Mouse (Mus musculus) neutrophil, adult 5-6 weeks (primary cell): ENCODE measurements around the gene Snrnp200. TPM values are rescaled to one million over a fixed set of nuclear protein-coding genes. Genes with fewer than 3 reads are reported as not detected.
"Not testable (repeated sequence)": the region's sequence is repeated elsewhere in the genome, so short reads cannot be mapped to it uniquely, and the experiment has no call there.

Experiments
- ATAC-seq: fragments of 151-379, 151-347 bp; 2 replicates; pipeline ENCODE4 v1.8.0; 2017; ENCODE audit warnings: mild to moderate bottlenecking, moderate TSS enrichment; ENCODE audit not compliant: insufficient number of reproducible peaks, poor library complexity, low FRiP score, severe bottlenecking; ENCODE audit errors: extremely low read depth
- total RNA-seq: library from RNA; stranded (forward); fragments of 200-1000 nt; gene quantifications from 2 replicates; pipeline ENCODE4 v1.2.3, GENCODE M21; 2017

Snrnp200 gene
- 180 and 197 TPM in 2 replicates for total RNA-seq

DNA sequence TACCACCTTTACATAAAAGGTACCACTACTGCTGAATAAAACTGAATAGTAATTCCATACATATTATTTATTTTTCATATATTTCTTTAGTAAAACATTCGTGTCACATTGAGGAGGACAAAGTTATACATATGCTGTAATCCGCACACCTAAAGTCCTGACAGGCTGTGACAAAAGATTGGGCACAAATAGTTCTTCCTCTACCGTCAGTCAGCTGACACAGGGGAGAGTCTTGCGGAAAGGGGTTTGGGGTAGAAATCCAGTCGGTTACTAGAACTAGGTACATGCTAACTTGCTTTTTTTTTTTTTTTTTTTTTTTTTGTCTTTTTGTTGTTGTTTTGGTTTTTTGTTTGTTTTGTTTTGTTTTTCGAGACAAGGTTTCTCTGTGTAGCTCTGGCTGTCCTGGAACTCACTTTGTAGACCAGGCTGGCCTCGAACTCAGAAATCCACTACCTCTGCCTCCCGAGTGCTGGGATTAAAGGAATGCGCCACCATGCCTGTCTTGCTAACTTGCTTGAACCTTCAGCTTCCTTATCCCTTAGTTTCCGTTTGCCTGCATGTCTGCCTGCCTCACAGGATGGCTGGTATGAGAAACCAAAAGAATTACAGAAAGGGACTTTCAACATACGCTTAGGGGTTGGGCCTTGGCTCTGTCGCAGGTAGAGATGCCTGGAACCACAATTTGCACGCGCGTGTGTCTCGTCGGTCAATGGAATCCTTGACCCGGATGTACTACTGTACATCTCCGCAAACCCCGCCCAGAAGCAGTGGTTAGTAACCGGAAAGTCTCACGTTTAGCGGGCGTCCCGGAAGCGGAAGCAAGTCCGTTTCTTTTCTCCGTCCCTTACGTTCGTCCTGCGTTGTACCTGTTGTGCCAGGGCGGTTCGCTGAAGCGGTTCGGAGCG, at the start of gene Snrnp200, which contains the start of gene 1810024B03Rik:
Gene Snrnp200, plus strand, starts transcription at position 840 of the 905 bp plus-strand sequence.
Gene 1810024B03Rik, minus strand, starts transcription at position 734 of the 905 bp plus-strand sequence.
- ATAC-seq = peak; percentile 98

- no peak for ATAC-seq
Observed at GRCm38 (mm10) chr2:127165675-127166074, 42.5 kb upstream of the Snrnp200 start.

DNA sequence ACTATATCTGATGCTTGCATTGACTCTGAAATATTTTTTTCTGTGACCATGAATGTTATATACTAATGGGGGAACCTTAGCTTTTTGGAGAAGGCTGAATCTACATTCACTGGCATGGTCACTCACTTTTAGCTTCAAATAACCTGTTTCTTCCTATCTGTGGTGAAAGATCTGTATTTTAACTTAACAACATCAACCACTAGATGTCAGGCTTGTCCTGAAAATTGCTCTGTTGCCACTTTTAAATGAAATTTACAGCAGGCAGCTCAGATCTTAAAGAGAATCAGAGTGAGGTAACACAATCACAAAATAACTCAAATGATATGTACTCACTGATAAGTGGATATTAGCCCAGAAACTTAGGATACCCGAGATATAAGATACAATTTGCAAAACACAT, 41.9 kb upstream of the Snrnp200 start:
- ATAC-seq = peak; percentile 64; the same call in 1 of the 2 replicates

DNA sequence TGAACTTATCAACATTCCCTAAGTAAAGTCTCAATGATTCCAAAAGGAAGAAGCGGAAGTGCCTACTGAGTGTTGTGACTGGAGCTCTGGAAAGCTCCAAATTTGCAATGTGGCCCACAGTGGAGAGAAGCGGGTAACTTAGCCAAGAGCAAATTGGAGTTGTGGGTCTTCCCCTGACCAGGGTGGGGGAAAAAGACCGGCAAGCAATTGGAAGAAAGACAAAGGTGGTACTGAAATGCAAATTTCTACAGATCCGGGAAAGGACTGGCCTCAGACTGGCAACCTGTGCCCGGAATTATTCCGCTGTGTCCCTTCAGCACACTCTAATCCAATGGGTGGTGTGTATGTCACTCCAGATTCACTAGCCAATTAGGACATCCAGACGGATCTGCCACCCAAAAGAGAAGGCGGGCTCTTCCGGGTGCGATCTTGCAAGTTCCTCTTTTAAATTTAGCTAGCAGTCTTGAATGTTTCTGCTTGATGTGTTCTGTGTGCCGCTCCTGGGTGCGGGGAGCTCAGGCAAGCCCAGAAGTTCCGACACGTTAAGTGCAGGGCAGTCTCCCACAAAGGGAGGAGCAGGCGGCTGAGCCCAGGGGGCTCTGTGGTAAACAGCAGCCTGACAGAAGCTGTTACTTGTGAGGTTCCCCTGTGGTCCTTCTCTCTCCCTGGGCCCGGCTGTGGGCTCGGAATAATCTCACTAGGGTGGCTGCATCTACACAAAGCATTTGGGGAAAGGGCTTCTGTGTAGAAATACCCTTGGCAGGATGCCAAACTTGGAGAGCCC, 25.4 kb upstream of the Snrnp200 start:
- ATAC-seq = peak; percentile 99

DNA sequence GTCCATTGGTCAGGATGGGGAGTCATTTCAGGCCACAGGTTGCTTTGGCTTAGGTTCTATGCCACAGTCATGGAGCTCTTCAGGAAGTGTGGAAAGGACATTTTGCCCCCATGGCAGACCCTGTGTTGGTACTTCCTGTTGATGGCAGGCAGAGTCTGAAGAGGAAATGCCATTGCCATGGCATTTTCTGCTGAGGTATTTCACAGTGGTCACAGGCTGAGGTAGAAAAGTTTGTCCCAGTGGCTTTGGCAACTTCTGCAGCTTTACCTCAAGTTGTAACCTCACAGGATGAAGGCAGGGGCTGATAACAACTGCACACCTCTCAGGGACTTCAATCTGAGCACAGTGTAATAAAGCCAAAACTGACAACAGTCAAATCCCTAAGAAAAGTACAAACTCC, 18.6 kb upstream of the Snrnp200 start:
- ATAC-seq = no peak

- ATAC-seq = no peak; the same call in 1 of the 2 replicates
Observed at GRCm38 (mm10) chr2:127204932-127205331, 3.3 kb upstream of the Snrnp200 start.

DNA sequence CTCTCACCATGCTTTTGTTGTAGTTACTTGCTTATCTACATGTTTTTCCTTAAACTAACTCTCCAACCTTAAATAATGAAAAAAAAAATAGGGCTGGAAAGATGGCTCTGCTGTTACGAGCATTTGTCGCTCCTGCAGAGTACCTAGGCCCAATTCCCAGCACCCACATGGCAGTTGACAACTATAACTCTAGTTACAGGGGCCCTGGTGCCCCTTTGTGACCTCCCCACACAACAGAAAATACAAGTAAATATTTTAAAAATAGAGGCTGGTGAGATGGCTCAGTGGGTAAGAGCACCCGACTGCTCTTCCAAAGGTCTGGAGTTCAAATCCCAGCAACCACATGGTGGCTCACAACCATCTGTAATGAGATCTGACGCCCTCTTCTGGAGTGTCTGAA, 2.2 kb upstream of the Snrnp200 start:
- not testable (repeated sequence) for ATAC-seq

DNA sequence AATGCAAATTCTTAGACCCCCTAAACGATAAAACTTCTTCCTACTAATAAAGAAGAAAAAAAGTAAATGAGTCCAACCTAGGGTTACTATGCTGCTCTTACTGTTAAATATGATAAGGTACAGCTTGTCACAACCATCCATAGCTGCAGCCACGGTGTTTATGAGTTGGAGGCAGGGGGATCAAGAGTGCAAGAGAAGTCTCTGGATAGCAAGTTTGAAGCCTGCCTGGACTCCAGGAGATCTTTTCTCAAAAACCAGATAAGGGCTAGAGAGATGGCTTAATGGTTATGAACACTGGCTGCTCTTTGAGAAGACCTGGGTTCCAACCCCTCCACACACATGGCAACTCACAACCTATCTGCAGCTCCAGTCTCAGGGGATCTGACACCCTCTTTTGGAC, 1.3 kb upstream of the Snrnp200 start:
- ATAC-seq = no peak

GRCm38 (mm10) chr2:127208452-127208769, 225 bp downstream of the Snrnp200 start:
- no peak for ATAC-seq

DNA sequence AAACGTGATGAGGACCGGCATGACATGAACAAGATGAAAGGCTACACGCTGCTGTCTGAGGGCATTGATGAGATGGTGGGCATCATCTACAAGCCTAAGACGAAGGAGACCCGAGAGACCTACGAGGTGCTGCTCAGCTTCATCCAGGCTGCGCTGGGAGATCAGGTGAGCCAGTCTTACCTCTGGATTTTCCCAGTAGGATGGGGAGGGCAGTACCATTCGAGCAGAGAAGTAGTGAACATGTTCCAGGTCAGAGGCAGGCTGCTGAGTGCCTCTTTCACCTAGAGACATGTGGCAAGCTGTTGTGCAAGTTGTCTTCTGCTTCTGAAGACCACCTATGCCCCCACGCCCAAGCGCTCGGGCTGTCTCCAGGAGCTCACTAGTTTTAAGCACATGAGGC, 2.5 kb downstream of the Snrnp200 start:
- ATAC-seq = no peak

DNA sequence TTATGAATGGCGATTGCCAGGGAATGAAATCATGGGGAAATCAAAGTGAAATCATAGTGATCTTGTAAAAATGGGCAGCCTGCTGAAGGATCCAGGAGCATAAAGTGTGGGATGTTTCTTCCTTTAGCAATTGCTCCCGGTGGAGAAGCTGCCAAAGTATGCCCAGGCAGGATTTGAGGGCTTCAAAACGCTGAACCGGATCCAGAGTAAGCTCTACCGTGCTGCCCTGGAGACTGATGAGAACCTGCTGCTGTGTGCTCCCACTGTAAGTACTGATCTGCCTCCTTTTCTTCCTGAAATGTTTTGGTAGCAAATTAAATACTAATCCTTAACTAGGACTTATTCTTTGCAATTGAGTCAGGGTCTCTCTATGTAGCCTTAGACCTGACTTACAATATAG, 9.6 kb downstream of the Snrnp200 start:
- no peak for ATAC-seq

DNA sequence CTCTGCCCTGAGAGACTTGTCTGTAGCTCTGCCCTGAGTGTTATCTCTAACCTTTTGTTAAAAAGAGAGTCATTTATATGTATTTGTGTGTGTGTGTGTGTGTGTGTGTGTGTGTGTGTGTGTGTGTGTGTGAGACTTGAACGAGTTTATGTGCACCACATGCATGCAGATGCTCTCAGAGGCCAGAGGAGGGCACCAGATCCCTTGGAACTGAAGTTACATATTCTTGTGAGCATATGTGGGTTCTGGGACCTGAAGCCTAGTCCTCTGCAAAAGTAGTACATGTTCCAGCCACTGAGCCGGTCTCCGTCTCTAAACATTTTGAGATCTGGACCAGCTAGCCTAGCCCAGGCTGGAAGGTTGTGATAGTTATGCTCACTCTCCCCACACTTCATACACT, 17.1 kb downstream of the Snrnp200 start:
- ATAC-seq = no peak

- no peak for ATAC-seq
Observed at GRCm38 (mm10) chr2:127237897-127238610, 29.9 kb downstream of the Snrnp200 start.

GRCm38 (mm10) chr2:127240065-127240464, 31.9 kb downstream of the Snrnp200 start:
- ATAC-seq = no peak

DNA sequence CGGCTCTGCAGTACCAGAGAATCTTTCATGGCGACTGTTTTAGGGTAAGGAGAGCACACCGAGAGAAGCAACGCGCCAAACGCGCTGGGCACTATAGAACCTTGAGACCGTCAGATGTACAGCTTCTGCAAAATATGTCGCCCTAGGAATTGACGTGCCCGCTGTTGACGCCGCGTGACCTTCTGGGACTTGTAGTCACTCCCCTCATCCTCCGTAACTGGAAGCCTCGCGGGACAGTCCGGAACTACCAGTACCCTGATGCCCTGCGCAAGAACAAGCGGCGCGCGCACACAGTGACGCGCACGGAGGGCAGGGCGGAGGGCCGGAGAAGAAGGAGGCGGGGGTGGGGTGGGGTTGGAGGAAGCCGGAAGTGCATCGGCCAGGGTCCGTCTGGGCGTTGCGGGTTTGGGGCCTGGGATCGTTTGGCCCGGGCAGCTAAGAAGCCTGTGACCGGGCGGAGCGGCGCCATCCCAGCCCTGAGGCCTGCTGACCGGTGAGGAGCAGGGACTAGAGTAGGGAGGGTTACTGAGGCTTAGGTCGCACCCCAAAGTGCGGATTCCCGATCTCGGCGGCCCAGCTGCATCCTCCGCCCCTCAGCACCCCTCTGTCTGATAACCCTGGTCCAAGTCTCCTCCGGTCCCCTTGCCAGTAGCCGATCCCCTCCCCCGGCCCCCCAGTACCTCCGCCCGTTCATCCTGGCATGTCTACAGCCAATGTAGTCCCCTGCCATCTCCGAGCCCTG, 39.6 kb downstream of the Snrnp200 start, which contains the start of the genes Ciao1 and Tmem127:
Gene Ciao1, minus strand, starts transcription at position 225 of the 742 bp plus-strand sequence.
Gene Tmem127, plus strand, starts transcription at position 317 of the 742 bp plus-strand sequence.
- ATAC-seq = peak; percentile 96

GRCm38 (mm10) chr2:127248334-127249004, 40.3 kb downstream of the Snrnp200 start:
- no peak for ATAC-seq

- no peak for ATAC-seq
Observed at GRCm38 (mm10) chr2:127250291-127251008, 42.3 kb downstream of the Snrnp200 start.
